Mouse (Mus musculus): ENCODE measurements around the gene Gnaq.

Gnaq gene

DNA sequence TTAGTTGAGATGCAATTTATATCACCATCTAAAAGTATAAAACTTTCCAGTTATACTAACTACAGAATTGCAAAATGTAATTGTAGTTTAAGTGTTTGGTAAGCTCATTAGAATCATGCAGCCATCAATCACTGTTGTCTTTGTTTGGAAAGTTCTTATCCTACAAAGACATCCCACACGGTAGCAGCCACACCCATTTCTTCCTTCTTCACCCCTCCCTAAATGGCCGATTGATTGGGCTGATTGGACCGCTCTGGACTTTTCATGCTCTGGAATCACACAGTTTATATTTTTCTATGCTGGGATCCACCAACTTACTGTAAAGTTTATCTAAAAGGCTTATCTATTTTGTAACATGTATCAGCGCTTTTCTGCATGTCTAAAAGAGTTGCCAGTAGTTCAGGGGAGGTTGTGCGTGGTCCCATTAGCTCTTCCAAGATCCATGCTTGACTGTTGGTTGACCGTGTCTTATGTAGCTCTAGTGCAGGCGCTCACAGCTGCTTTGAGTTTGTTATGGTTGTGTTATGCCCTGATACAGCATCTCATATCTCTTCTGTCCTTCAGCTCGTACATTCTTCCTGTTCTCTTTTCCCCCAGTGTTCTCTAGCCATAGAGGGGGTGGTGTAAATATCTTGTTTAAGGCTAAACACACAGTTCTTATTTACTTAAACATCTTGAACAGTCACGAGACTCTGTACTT is 56.6 kb downstream of the Gnaq start:
- no peak for DNase-seq (ENCODE audit: extremely low read depth, insufficient read length, low spot score)

DNA sequence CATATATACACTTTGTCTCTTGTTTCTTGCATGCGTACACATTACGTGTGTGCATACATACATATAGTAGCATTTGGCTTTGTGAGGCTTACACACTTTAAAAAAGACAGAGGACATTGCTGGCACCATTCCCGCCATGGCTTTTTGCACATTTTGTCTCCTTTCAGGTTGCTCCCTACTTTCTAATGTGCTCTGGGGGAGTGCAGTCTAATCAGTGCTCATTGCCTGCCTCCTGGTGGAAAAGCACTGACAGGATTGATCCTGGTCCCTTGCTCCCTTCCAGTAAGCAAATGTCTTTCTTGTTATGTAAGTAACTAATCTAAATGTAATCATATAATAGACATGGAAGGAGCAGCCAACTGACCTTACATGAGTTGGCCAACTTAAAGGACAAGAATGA is 65.5 kb downstream of the Gnaq start:
- no peak for DNase-seq (ENCODE audit: extremely low read depth, insufficient read length, low spot score)

DNA sequence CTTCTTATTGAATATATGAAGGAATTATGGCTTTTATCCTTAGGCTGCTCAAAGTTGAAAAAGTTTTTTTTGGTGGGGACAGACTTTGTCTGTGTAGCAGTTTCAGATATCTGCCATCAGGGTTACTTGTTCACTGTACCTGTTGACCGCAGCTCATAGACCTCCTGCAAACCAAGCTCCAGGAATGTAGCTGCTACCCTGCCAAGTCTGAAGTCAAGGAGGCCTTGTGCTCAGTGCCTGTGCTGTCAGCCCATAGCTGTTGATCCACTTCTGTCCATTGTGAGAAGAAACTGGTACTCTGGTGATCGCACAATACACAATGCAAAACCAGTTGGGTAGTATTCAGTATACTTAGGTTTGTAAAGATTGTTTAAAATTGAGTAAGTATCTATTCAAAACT is 68.7 kb downstream of the Gnaq start:
- DNase-seq (ENCODE audit: extremely low read depth, insufficient read length, low spot score), result no peak

DNA sequence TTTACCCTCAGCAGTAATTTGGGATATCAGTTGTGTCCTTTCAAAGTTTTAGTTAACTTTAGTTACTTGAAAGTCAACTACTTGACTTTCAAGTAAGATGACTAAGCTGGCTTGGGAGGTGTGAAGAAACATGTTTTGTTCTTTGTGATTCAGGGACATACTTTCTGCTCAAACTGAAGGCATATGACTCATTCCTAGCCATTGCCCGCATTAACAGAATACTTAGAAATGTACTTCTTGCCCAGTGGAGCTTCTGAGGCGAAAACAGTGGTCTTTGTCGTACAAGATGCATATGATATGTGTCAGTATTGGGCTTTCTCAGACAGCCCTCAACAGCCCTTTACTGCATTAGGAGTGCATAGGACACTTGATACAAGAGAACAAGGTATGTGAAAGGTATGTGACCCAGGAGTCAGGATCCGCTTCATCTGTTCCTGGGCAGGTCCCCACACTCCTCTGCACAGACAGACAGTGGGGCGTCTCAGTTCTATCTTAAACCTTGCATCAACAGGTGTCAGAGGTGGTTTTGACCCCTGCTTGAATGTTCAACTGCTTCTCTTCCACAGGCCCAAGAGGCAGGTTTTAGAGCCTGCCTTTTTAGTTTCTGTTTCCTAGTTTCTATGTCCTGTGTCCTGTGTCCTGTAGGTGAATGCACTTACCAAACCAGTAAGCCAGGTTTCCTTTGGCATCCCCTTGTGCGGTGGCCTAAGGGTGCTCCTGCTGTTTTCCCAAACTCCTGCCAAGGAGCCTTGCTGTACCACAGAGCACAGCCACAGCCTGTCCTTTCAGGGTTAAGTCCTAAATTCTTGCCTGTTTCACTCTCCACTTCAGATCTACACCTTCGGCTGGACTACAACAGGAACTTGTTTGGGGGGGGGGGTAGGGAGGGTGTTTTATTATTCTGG is 72.4 kb downstream of the Gnaq start:
- peak; percentile 34 for DNase-seq (ENCODE audit: extremely low read depth, insufficient read length, low spot score)

DNA sequence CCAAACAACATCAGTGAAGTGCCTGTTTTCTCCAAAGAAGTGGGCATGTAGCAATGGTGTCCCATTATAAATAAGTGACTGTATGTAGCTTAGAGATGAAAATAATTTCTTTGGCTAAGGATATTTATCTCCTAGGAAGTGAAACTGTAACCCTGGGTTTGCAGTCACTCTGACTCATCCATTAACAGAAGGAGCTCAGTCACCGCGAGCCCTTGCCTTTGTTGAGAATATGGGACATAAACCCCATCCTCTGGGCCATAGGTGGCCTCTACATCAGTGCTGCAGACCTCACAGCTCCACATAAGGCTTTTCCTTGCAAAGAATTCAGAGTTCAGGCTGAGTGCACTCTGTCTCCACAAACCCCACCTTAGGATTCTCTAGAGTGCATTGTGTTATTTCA is 77.0 kb downstream of the Gnaq start:
- no peak for DNase-seq (ENCODE audit: extremely low read depth, insufficient read length, low spot score)

DNA sequence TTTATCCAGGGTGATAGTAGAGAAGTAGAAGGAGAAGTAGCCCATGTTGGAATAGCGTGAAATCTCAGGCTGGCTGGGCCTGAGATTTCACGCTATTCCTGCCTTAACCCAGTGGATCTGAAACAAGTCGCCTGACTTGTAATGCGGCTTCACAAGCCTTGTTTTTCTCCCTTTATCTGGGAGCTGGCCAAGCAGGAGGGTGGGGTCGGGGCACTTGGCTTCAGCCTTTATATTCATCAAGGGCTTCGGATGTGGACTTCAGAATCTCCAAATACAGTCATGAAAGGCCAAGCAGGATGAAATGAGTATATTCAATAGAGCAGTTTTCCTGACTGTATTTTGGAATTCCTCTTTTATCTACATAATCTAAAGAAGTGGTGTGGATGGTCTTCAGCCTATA is 82.3 kb downstream of the Gnaq start:
- no peak for DNase-seq (ENCODE audit: extremely low read depth, insufficient read length, low spot score)

DNA sequence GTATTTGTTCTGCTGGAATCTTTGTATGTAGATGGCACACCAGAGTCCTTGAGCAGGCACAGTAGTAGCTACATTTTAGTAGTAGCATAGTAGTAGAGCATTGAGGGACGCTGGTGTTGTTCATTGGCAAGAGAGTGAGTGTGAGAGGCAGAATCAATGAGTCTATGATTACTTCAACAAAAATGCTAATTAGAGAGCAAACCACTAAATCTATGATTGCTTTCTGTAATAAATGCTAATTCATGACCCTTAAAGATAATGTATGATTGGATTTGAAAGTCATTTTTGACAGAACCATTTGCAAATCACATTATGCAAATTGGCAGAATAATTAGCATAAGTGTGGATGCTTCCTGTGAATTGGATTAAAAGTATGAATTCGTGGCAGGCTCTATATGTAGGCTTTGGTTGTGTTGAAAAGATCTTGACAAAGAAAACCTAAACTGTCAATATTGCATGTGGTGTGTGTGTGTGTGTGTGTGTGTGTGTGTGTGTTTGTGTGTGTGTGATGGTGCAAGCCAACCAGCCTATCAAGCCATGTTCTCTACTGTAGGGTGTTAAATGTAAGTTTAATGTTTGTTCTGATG is 82.9 kb downstream of the Gnaq start:
- no peak for DNase-seq (ENCODE audit: extremely low read depth, insufficient read length, low spot score)

DNA sequence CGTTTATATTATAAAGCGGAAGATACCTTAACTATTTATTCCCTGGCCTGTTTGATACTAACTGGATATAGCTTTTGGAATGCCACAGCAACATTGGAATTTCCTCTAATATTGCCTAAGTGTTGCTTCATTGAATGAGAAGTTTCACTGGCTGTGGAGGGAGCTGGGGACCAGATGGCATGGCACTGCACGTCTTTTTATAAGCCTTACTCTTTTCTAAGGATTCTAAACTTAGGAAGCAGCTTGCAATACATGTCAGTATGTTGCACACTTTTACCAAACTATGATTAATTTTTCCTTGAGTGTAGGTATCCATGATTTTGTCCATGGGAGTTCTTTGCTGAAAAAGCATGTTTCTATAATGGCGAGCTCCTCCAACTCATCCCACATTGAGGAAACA is 87.3 kb downstream of the Gnaq start:
- DNase-seq (ENCODE audit: extremely low read depth, insufficient read length, low spot score), result no peak

DNA sequence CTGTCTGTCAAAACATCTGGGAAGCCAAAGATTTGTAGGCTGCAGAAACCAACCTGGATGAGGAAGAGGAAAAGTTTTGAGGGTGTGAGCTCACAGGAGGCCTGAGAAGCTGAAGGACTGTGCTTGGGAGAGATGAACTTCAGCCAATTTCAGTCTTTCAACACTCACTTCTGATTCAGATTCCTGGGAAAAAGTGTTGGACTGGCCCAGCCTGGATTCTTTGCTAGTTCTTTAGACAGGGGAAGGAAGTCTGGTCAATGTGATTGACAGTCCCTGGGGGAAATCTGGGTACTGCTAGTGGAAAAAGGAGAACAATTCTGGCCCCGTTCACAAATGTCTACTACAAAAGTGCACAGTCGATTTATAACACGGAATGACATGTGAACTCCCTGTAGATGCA is 89.9 kb downstream of the Gnaq start:
- peak; percentile 15 for DNase-seq (ENCODE audit: extremely low read depth, insufficient read length, low spot score)

DNA sequence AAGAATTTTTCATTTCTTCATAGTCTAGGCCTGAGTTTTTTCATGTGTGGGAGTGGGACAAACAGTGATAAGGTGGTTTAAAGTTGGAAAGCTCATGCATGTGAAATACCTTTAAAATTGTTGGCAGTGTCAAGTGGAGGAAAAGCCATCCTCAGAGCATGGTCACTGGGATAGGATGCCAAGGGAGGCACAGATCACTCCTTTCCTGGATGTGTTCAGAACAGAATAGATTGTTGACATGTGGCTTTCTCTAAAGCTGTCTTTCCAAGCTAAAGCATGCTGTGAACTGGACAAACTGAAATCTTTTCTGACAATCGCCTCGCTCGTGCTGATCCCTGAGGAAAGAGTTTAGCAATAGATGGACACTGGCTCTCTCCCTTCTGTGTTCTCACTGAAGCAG is 90.5 kb downstream of the Gnaq start:
- DNase-seq (ENCODE audit: extremely low read depth, insufficient read length, low spot score), result no peak

DNA sequence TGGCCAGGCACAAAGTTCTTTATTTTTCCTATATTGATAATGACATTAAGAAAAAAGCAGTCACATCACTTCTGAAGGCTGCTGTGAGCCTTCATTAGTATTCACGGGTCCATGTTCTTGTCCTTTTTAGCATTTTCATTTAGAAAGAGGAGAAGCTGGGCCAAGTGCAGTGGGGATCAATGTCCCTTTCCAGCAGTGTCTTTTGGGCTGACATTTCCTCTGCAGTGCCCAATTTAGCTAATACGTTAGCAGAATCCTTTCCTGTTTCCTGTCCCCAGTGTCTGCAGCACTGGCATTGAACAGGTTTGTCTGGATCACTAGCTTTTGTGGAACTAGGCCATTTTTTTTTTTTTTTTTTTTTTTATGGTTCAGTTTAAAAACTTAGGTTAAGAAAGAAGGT is 92.2 kb downstream of the Gnaq start:
- DNase-seq (ENCODE audit: extremely low read depth, insufficient read length, low spot score), result no peak

DNA sequence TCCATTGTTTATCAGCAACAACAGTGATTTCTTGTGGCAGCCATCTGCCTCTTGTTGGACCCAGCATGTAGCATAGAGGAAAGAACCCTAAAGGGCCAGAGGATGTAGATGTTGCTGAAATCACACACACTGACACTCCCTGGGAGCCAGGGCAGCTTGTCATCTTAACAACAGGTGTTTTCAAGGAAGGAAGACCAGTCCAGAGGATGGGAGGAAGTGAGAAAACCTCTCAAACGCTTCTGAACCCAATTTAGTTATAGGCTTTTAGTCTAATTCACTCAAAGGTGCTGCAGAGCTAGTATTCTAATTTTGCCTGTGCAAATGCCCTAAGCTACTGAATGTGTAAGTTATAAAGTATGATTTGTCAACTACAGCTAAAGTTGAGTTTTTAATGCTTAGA is 99.0 kb downstream of the Gnaq start:
- DNase-seq (ENCODE audit: extremely low read depth, insufficient read length, low spot score), result no peak

DNA sequence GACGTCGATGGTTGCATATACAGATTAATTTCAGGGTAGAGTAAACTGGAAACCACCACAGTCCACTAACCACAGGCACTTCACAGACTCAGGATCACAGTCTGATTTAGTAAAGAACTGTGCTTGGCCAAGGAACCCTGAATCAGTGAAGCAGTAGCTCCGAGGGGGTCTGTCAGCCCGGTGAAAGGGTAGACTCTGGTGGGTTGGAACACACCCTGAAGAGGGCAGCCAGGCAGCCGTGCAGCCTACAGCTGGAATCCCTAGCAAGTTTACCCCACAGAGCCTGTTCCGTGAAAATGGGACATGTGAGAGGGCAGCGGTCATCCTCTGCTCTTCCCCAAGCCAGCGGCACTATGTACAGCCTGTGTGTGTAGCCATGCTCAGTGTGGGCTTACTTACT is 103.0 kb downstream of the Gnaq start:
- no peak for DNase-seq (ENCODE audit: extremely low read depth, insufficient read length, low spot score)

DNA sequence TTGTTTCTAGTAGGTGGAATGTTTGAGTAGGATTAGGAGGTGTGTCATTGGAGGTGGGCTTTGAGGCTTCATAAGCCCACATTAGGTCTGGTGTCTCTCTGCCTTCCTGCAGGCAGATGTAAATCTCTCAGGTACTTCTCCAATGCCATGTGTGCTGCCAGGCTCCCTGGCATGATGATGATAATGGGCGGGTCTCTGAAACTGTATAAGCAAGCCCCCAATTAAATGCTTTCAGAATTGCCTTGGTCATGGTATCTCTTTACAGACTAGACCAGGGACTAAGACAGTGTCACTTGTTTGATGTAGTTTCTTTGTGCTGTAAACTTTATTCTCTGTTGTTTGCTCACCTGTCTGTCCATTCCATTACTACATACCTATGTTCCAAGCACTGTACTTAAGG is 104.4 kb downstream of the Gnaq start:
- no peak for DNase-seq (ENCODE audit: extremely low read depth, insufficient read length, low spot score)

DNA sequence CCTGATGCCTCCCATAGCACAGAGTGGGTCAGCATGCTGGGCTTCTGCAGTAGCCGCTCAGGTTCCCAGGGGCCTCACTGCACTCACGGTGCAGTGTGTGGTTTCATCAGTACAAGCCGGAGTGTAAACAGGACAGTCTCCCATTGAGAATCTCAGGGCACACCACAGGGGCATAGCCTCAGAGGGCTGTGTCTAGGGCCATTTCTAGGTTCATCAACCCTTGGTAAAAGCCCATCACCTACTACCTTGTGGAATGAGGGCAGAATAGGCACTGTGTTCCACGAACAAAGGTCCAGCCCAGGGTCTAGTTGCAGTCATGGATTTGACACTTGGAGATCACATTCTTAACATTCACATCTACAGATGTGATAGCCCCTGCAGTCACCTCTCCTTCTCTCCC is 105.4 kb downstream of the Gnaq start:
- DNase-seq (ENCODE audit: extremely low read depth, insufficient read length, low spot score), result no peak

DNA sequence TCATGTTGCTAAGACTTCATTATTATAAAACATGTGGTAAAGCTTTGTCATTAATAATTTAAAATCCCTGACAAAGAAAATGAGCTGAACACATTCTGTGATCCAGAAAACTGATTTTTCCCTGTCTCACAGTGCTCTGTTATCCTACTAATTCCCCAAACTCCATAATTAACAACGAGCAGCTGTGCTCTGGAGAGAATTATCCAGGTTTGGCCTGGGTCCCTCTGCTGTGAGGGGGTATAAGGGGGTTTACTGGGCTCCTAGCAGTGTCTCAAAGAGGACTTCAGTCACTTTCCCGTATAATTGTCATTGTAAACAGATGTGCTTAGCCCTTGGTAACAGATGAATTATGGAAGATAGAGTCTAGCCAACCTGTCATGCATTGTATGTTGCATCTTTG is 105.9 kb downstream of the Gnaq start:
- DNase-seq (ENCODE audit: extremely low read depth, insufficient read length, low spot score), result no peak

DNA sequence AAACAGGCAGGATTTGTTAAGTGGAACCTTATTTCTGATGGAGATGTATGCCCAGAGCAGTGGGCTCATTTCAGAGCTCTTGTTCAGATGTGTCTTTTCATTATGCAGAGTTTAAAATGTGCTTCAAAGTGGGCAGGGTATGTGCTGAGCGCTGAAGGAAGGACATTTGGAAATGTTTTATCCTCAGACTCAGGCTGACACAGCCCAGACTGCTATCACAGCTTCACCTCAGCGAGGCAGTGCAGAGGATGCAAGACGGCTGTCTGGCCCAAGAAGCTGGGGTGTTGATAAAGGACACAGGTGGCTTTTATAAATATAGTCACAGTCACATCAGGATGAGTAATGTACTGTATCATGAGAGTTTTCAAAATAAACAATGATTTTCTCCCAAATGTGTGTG is 110.1 kb downstream of the Gnaq start:
- no peak for DNase-seq (ENCODE audit: extremely low read depth, insufficient read length, low spot score)

DNA sequence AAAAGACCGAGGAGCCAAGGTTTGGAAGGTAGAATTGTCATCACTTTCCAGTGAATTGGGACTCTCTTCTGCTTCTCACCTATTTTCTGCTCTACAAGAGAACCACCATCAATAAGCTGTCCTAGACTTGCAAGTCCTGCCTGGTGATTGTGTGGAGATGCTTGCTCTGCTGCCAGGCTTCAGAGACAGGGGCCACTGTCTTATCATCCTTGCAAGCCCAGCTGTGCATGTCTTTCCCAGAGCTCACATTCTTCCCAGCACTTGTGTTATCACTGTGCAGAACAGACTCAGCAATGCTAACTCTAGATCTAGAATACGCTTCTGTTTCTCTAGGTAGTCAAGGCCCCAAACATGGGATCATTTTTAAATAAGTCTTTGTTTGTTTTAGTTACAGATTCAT is 116.4 kb downstream of the Gnaq start:
- DNase-seq (ENCODE audit: extremely low read depth, insufficient read length, low spot score), result no peak

DNA sequence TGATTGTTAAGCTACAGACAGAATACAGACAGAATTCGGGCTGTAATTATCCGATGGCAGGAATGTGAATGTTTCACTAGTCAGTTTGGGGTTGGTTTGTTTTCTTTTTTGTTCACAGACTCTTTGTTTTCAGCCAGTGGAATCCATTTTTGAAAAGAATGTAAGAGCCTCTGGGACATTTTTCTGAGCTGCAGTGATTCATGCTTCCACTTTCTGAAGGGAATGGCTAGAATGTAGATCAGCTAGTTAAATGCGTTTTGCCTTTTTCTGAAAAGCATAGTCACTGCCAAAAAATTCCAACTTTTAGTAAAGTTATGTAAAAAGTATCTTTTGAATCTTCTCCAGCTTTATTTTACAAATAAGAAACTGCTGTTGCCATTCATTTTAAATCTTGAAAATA is 118.3 kb downstream of the Gnaq start:
- no peak for DNase-seq (ENCODE audit: extremely low read depth, insufficient read length, low spot score)

DNA sequence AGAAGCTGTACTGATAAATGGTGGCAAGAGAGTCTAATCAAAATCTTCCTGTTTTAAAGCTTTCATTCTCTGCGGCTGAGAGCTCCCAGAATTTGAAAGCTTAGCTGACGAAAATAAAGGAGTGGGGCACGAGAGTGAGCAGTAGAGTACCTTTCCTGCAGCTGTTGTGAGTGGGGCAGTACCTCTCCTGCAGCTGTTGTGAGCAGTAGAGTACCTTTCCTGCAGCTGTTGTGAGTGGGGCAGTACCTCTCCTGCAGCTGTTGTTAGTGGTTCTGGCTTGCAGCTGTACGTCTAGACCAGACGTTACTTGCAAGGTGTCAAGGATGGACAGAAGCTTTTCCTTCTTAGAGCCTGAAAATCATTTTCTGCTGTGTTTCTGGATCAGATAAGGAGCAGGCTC is 119.2 kb downstream of the Gnaq start:
- no peak for DNase-seq (ENCODE audit: extremely low read depth, insufficient read length, low spot score)

DNA sequence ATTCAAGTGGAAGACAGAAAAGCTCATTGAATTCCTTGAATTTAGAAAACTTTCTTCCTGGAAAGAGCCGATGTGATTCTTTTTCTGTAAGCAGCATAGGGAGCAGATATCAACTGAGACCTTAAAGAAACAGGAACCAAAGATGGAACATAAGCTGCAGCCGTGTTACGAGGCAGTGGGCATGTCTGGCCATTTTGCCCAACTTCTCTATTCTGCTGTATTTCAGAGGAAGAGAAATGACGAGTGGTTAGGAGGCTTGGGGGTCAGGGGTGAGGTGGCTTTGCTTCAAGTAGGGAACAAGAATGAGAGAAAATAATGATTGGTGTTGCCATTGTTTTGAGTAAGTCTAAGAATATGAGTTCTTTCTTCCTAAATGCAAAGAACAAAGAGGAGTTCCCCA is 120.1 kb downstream of the Gnaq start:
- DNase-seq (ENCODE audit: extremely low read depth, insufficient read length, low spot score), result no peak

DNA sequence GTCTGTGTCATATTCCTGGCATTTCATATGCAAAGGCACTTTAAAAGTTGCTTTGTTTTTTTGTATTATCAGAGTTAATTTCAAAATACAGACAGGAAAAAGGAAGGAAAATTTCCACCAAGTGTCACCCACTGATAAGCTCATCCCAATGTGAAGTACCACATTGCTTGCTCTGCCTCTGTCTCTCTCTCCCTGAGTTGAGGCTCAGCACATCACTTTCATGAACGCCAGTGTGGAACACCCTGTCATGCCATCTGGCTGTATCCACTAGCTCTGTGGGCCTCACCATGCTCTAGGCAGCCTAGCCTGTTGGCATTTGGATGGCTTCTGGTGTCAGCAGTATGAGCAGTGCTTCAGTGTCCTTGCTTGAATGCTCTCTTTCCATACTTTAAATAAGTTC is 122.2 kb downstream of the Gnaq start:
- no peak for DNase-seq (ENCODE audit: extremely low read depth, insufficient read length, low spot score)
